Mouse (Mus musculus): Measurements from ENCODE around the gene Sbk2. TPM values are rescaled to one million over a fixed set of nuclear protein-coding genes. Genes with fewer than 3 reads are reported as not detected.

Sbk2 gene
- total and polyA plus RNA-seq, 2 experiments from 2014 or later: 0.20 to 0.49 TPM

- peak; percentile 47 for DNase-seq (ENCODE audit: low spot score)
- peaks cover 35% of the 10 kb centered on the region for H3K4me1 ChIP-seq (ENCODE audit: insufficient read depth, low read length)
- no peak for TF ChIP-seq CTCF (IDR thresholded peaks at IDR 0.05)
- H3K9me3 ChIP-seq (ENCODE audit: low read length): no peaks in the 10 kb centered on the region
- H3K4me3 ChIP-seq (ENCODE audit: low read depth, low read length): no peak within 1 kb of the TSS
- no peaks in the 10 kb centered on the region for H3K36me3 ChIP-seq (ENCODE audit: insufficient read depth, low read length)
- no peak for ATAC-seq (ENCODE audit: low FRiP score)
- peak within 1 kb of the TSS; percentile 88 for H3K4me2 ChIP-seq (ENCODE audit: low read depth, low read length, poor library complexity, severe bottlenecking)
- H3K27me3 ChIP-seq (ENCODE audit: insufficient read depth, low read length): no peaks in the 10 kb centered on the region
- H3K9ac ChIP-seq (replicated peaks; ENCODE audit: low read length, poor library complexity, severe bottlenecking): peak within 1 kb of the TSS; percentile 20; the same call in 1 of the 2 replicates
- 5% methylated on average over 6 of the region's 6 CpGs for WGBS
- H3K27ac ChIP-seq (ENCODE audit: low read depth, low read length): peak within 1 kb of the TSS; percentile 99
Measured at GRCm38 (mm10) chr7:4925441-4926381, 38.5 kb downstream of the Sbk2 start, which contains the start of gene Ssc5d. Gene Ssc5d (plus strand): TSS chr7:4925785.

GRCm38 (mm10) chr7:4924891-4925301 lies 39.3 kb downstream of the Sbk2 start:
- H3K4me2 ChIP-seq (ENCODE audit: low read depth, low read length, poor library complexity, severe bottlenecking): peak overlapping the region; percentile 88
- no peak overlapping the region for H3K4me3 ChIP-seq (ENCODE audit: low read depth, low read length)
- no peaks in the 10 kb centered on the region for H3K27me3 ChIP-seq (ENCODE audit: insufficient read depth, low read length)
- DNase-seq (ENCODE audit: low spot score) (peak; percentile 42), ATAC-seq (ENCODE audit: low FRiP score) (no peak)
- H3K4me1 ChIP-seq (ENCODE audit: insufficient read depth, low read length): peaks cover 35% of the 10 kb centered on the region
- WGBS: 7% methylated on average over 3 of the region's 4 CpGs
- no peak overlapping the region for H3K9ac ChIP-seq (replicated peaks; ENCODE audit: low read length, poor library complexity, severe bottlenecking)
- TF ChIP-seq CTCF (IDR thresholded peaks at IDR 0.05): no peak
- H3K9me3 ChIP-seq (ENCODE audit: low read length): no peaks in the 10 kb centered on the region
- H3K36me3 ChIP-seq (ENCODE audit: insufficient read depth, low read length): peaks cover 7% of the 10 kb centered on the region
- H3K27ac ChIP-seq (ENCODE audit: low read depth, low read length): peak overlapping the region; percentile 99

- peak; percentile 11; the same call in 1 of the 2 replicates for TF ChIP-seq CTCF (IDR thresholded peaks at IDR 0.05)
- Histone ChIP-seq H3K4me3 (ENCODE audit: low read depth, low read length) (peak overlapping the region; percentile 40), H3K27me3 (ENCODE audit: insufficient read depth, low read length) (no peaks in the 10 kb centered on the region), H3K9ac (replicated peaks; ENCODE audit: low read length, poor library complexity, severe bottlenecking) (peak overlapping the region; percentile 53), H3K4me1 (ENCODE audit: insufficient read depth, low read length) (peaks cover 35% of the 10 kb centered on the region), H3K36me3 (ENCODE audit: insufficient read depth, low read length) (peaks cover 12% of the 10 kb centered on the region), H3K4me2 (ENCODE audit: low read depth, low read length, poor library complexity, severe bottlenecking) (peak overlapping the region; percentile 88), H3K9me3 (ENCODE audit: low read length) (no peaks in the 10 kb centered on the region), H3K27ac (ENCODE audit: low read depth, low read length) (peak overlapping the region; percentile 99)
- DNase-seq (ENCODE audit: low spot score) (peak; percentile 26), ATAC-seq (ENCODE audit: low FRiP score) (no peak)
- WGBS: 5% methylated on average over 4 of the region's 4 CpGs
Measured at GRCm38 (mm10) chr7:4924483-4924882, 39.7 kb downstream of the Sbk2 start.

GRCm38 (mm10) chr7:4923586-4924364 lies 40.4 kb downstream of the Sbk2 start:
- H3K4me3 ChIP-seq (ENCODE audit: low read depth, low read length): peak overlapping the region; percentile 40
- peaks cover 19% of the 10 kb centered on the region for H3K36me3 ChIP-seq (ENCODE audit: insufficient read depth, low read length)
- no peaks in the 10 kb centered on the region for H3K27me3 ChIP-seq (ENCODE audit: insufficient read depth, low read length)
- peaks cover 35% of the 10 kb centered on the region for H3K4me1 ChIP-seq (ENCODE audit: insufficient read depth, low read length)
- H3K9ac ChIP-seq (replicated peaks; ENCODE audit: low read length, poor library complexity, severe bottlenecking): peak overlapping the region; percentile 53
- H3K9me3 ChIP-seq (ENCODE audit: low read length): no peaks in the 10 kb centered on the region
- peak; percentile 67 for TF ChIP-seq CTCF (IDR thresholded peaks at IDR 0.05)
- DNase-seq (ENCODE audit: low spot score) (peak; percentile 68), ATAC-seq (ENCODE audit: low FRiP score) (peak; percentile 1; the same call in 1 of the 2 replicates)
- H3K27ac ChIP-seq (ENCODE audit: low read depth, low read length): peak overlapping the region; percentile 99
- WGBS: 3% methylated on average over 37 of the region's 37 CpGs
- H3K4me2 ChIP-seq (ENCODE audit: low read depth, low read length, poor library complexity, severe bottlenecking): peak overlapping the region; percentile 88

- no peaks in the 10 kb centered on the region for H3K9me3 ChIP-seq (ENCODE audit: low read length)
- ATAC-seq (ENCODE audit: low FRiP score): peak; percentile 62
Measured at GRCm38 (mm10) chr7:4922931-4923565, 41.2 kb downstream of the Sbk2 start.

More at GRCm38 (mm10) chr7:4922931-4923565, 41.2 kb downstream of the Sbk2 start:
- Histone ChIP-seq H3K4me1 (ENCODE audit: insufficient read depth, low read length) (peaks cover 35% of the 10 kb centered on the region), H3K27ac (ENCODE audit: low read depth, low read length) (peak overlapping the region; percentile 99), H3K27me3 (ENCODE audit: insufficient read depth, low read length) (no peaks in the 10 kb centered on the region), H3K4me2 (ENCODE audit: low read depth, low read length, poor library complexity, severe bottlenecking) (peak overlapping the region; percentile 88), H3K4me3 (ENCODE audit: low read depth, low read length) (peak overlapping the region; percentile 40), H3K9ac (replicated peaks; ENCODE audit: low read length, poor library complexity, severe bottlenecking) (peak overlapping the region; percentile 61), H3K36me3 (ENCODE audit: insufficient read depth, low read length) (peaks cover 23% of the 10 kb centered on the region)
- WGBS: under 1% methylated on average over 14 of the region's 14 CpGs
- TF ChIP-seq CTCF (IDR thresholded peaks at IDR 0.05): peak; percentile 72
- DNase-seq (ENCODE audit: low spot score): peak; percentile 93

Data from midbrain, postnatal 0 days (tissue).